Mouse (Mus musculus) spleen, postnatal 10 days (tissue): ENCODE measurements at regions not wholly inside any gene's neighbourhood (a gene's known extent, or its start where the extent isn't known, plus 50 kb on each side); places are given as distances from the start of the nearest gene placed in this dataset.

ENCODE experiments used
- DNase-seq, 2 experiments: peaks; one replicate each; pipeline ENCODE4 v3.0.0; 2021 to 2022; ENCODE audit warnings: low spot score in 2 of 2

GRCm38 (mm10) chr1:51644399-51644798 lies 166.2 kb upstream of the Nabp1 start:
- peak; percentile 33 to 74 for DNase-seq

DNA sequence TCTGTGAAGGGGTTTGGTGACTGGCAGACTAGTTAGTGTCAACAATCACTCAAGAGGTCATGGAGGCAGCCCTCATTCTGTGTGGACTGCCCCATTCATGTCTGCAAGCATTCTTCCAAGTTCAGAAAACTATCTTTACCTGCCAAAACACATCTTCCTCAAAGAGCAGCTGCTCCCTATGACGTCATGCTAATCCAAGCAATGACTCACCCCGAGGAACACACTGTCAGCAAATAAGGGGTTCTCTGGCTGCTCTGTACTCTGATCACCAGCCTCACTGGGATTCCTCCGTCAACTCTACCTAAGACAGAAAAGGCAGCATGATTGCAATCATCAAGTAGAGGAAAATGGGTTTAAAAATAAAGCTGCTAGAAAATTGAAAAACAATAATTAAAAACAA lies 165.4 kb upstream of the Nabp1 start:
- no peak for DNase-seq

DNA sequence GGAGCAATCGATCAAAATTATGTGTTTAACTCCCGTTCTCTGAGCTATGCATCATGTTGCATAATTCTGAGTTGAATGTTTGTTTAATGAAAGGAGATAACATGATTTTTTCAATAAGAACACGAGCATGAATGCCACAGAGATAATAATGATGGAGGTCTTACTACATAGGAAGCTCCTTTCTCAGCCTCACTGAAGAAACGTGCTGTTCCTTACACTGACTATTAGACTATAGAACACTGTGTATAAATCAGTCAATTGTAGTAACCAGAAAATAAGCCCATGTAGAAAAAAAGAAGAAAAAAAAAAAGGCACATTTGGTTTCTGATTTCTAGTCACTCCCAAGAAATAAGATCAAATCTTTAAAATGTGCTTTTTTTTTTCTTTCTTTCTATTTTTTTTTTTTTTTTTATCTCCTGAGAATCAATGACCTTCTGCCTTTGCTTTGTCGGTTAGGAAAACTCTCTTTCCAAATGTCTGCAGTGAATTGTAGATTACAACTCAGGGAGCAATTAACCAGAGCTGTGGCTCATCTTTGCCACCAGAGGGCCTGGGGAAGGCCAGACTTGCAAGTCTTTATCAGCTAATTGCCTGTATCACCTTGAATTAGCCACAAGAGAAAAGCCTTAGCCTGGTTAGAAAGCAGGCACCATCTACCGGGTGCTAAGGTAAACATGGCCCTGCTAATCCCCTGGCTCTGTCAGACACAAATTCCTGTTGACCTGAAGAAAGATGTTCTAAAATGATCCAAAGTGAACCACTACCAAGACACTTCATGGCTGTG lies 160.5 kb upstream of the Nabp1 start:
- peak in 1 of 2 experiments; percentile 13 for DNase-seq

GRCm38 (mm10) chr1:51635881-51636515 lies 157.8 kb upstream of the Nabp1 start:
- DNase-seq, result no peak

DNA sequence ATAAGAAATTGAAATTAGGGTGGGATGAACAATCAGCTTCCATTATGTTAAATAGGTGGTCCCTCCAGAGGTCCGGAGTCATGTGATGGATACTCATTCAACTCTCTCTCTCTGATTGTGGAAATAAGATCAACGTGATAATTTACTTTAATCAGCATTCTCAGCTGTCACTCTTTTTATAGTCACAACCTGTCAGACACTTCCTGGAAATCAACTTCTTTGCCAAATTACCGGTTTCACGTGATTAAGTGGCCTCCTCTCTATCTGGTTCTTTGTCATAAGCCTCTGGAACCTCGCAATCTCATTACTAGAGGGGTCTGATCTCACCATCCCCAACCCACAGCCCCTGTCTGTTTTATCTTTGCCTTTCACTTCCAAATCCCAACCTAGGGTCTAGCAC lies 155.6 kb upstream of the Nabp1 start:
- DNase-seq, result no peak

DNA sequence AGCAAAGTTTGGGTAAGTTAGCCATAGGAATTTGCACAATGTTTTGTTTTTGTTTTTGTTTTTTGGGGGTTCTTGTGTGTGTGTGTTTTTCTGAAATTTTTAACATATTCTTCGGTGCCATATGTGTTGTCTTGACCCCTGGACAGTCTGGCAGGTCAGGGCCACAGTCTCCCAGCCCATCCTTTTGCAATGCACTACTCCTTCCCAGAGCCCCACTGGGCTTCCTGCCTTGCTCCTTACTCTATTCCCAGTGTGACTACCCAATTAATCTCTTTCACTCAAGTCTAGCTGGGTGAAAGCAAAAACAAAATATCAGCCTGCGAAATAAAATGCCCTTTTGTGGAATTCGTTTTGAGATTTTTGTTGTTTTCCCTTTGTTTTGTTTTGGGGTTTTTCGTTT lies 154.6 kb upstream of the Nabp1 start:
- no peak for DNase-seq

DNA sequence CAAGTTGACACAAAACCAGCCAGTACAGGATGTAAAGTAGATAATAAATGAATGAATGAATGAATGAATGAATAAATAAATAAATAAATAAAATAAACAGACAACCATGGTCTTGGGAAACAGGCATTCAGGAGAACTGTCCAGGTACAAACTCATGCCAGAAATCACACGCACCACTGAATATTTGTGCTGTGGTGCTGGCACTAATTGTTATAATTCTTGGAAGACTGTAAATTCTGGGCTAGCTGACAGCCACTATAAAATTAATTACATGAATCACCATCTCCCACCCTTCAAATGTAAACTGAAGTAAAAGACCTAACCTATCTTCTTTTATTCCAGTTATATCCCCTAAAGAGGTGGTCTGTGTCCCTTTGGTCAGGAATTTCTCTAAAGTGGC lies 151.6 kb upstream of the Nabp1 start:
- DNase-seq, result no peak

DNA sequence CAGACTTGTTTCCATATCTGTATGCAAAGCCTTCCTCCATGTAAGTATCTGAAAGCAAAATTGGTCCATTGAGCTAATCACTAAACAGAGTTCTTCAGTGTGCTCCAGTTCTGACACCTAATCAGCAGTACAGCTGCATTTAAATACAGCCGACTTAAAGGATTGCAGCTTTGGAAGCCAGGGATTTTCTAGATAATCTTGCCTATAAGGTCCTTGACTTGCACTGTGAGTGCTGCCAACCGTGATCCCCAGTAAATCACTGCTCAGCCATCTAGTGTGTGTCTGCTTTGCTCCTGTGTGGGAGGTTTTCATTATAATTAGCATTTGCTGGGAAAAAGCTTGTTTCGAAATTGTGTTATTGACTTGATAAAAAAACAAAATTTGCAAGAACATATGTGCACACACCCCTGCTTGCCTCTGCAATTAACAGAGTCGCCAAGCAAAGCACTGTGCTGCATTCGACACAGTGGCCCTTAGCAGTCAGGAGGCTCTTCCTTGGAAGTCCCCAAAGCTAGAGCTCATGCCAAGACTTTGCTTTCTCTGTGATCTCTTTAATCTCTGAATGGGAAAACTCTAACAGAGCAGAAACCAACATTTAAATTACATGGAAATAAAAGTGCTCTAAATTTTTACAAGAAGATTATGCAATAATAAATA lies 150.0 kb upstream of the Nabp1 start:
- DNase-seq, result no peak

- DNase-seq, result no peak
Observed at GRCm38 (mm10) chr1:51626303-51626702, 148.1 kb upstream of the Nabp1 start.

- no peak for DNase-seq
Observed at GRCm38 (mm10) chr1:51625079-51625478, 146.9 kb upstream of the Nabp1 start.

DNA sequence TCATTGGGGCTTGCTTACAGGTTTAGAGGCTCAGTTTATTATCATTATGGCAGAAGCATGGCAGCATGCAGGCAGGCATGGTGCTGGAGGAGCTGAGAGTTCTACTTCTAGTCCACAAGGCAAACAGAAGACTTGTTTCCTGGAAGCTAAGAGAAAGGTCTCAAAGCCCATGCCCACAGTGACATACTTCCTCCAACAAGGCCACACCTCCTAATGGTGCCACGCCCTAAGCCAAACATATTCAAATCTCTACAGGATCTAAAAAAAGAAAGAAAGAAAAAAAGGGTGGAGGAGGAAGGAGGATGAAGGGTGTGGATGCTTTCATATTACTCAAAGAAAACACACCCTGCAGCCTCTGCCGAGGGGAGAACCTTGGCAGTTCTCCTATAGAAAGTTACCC lies 146.3 kb upstream of the Nabp1 start:
- DNase-seq, result no peak

DNA sequence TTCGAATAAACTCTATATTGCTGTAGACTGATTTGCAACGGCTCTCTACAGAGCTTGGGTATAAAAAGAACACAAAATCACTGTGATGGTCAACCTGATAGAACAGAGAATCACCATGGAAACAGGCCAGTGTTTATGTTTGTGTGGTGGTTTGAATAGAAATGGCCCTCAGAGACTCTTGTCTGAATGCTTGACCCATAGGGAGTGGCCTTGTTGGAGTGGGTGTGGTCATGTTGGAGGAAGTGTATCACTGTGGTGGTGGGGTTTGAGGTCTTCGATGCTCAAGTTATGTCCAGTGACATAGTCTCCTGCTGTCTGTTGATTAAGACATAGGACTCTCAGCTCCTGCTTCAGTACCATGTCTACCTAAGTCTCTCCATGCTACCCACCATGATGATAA lies 144.8 kb upstream of the Nabp1 start:
- DNase-seq, result no peak

DNA sequence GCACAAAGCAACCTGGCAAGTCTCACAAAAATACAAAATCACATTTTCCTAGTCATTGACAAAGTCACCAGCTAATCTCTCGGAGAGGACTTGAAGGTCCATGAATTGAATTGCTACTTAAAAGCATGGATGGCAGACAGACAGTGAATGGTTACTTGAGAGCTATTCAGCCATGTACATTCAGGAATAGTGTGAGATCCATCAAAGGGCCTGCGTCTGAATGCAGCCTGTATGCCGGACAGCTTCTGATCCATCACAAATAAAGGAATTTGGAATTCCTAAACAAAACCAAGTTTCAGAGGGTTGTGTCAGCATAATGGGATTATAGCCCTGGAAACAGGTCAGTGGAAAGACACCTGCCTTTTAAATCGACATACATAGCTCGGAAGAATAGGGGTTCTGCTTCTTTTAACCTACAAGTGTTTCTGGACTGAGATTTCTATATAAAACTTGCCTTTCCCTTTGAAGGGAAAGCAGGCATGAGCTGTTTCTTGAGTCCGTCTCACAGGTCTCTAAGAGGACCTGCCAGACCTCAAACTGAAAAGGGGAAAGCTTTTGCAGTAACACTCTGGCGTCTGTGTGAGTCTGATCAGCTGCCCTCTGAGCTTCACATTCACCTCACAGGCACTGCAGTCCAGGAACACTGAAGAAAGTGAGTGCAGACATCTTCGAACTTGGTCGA lies 144.1 kb upstream of the Nabp1 start:
- DNase-seq, result no peak

GRCm38 (mm10) chr1:51621062-51621461 lies 142.8 kb upstream of the Nabp1 start:
- DNase-seq, result no peak

DNA sequence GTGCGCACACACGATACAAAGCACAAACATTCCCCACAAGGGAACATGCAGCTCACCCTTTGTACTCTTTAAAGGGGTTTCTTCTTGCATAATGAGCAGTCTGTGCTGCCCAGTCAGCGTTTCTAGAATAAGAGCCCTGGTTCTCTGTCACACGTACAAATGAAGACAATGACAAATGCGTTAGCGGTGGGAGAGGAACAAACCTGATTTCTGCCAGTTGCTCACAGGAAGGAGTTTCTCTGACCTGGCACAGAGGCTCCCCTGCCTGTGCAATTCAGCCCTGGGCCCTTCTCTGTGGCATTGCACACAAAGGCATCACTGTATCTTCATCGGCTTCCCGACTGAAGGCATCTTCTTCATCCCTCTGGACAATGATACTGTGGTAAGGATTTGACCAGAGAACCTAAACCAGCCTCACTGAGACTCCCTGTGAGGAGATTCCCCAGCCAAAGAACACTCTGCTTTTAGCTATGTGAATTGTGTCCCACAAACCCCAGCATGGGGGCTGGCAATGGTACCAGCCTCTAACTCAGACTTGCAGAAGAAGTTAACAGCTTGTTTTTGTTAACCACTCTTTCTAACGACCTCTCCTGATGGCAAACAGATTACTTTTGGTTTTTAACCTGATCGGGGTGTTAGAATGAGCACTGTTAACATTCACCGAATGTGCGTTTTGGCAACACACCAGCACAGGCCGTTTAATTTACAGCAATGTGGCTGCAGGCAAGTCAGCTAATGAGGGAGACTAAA lies 139.5 kb upstream of the Nabp1 start:
- no peak for DNase-seq

GRCm38 (mm10) chr1:51616091-51616490 lies 137.9 kb upstream of the Nabp1 start:
- DNase-seq, result no peak

GRCm38 (mm10) chr1:51615523-51615922 lies 137.3 kb upstream of the Nabp1 start:
- DNase-seq, result peak; percentile 14 to 66

- DNase-seq, result no peak
Observed at GRCm38 (mm10) chr1:51614700-51615099, 136.5 kb upstream of the Nabp1 start.

GRCm38 (mm10) chr1:51609295-51609694 lies 131.1 kb upstream of the Nabp1 start:
- no peak for DNase-seq

GRCm38 (mm10) chr1:51607437-51607855 lies 129.2 kb upstream of the Nabp1 start:
- no peak for DNase-seq

DNA sequence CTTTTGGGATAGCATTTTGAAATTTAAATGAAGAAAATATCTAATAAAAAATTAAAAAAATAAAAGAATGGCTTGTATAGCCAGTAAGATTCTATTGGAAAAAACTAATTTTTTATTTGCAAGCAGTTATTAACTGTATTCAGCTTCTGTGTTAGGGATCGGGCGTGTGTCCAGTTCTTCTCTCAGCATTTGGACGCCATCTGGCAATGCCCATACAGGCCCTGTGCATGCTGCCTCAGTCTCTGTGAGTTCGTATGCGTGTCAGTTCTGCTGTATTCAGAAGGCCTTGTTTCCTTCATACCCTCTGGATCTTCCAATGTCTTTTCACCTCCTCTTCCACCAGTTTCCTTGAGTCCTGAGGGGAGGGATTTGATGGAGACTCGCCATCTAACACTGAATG lies 123.8 kb upstream of the Nabp1 start:
- no peak for DNase-seq

GRCm38 (mm10) chr1:51600425-51600824 lies 122.2 kb upstream of the Nabp1 start:
- DNase-seq, result no peak
